Mouse (Mus musculus) neural tube, embryonic 12.5 days (tissue): ENCODE measurements around the gene Slc4a3. TPM values are rescaled to one million over a fixed set of nuclear protein-coding genes. Genes with fewer than 3 reads are reported as not detected.

Experiments
- ATAC-seq: fragments of 200-750 bp; cut with Nextera tagmentation; 2 replicates; pipeline ENCODE4 v1.8.0; 2017; ENCODE audit warnings: low read depth, mild to moderate bottlenecking, moderate TSS enrichment, moderate library complexity; ENCODE audit not compliant: low FRiP score
- H3K27ac ChIP-seq: fragments of 300-500 bp; sonication (generic); 2 replicates; pipeline ENCODE4 v1.5.1; 2016
- H3K27me3 ChIP-seq: fragments of 300-500 bp; sonication (generic); replicated peaks from 2 replicates; pipeline ENCODE4 v1.6.1; 2016; ENCODE audit warnings: mild to moderate bottlenecking
- H3K36me3 ChIP-seq: fragments of 300-500 bp; sonication (generic); 2 replicates; pipeline ENCODE4 v1.6.1; 2016; ENCODE audit warnings: mild to moderate bottlenecking
- H3K4me1 ChIP-seq: fragments of 300-500 bp; sonication (generic); 2 replicates; pipeline ENCODE4 v1.6.1; 2016
- H3K4me2 ChIP-seq: fragments of 300-500 bp; sonication (generic); replicated peaks from 2 replicates; pipeline ENCODE4 v1.6.1; 2016; ENCODE audit warnings: mild to moderate bottlenecking
- H3K4me3 ChIP-seq: fragments of 300-500 bp; sonication (generic); 2 replicates; pipeline ENCODE4 v1.5.1; 2016
- H3K9ac ChIP-seq: fragments of 300-500 bp; sonication (generic); 2 replicates; pipeline ENCODE4 v1.6.1; 2016; ENCODE audit warnings: mild to moderate bottlenecking
- H3K9me3 ChIP-seq: fragments of 300-500 bp; sonication (generic); 2 replicates; pipeline ENCODE4 v1.6.1; 2016; ENCODE audit warnings: mild to moderate bottlenecking
- WGBS: fragments of 180-500 bp; shearing (Covaris S2); methylation state at CpG from one replicate; pipeline ENCODE4 v1.1.7; 2016; 5-methylcytosine and 5-hydroxymethylcytosine counted together
- polyA plus RNA-seq: library from polyadenylated mRNA; unstranded; fragments of >200 nt; fragmentation: Nextera tagmentation; extraction: Ambion mirVana; gene quantifications from 2 replicates; pipeline ENCODE4 v1.2.1, GENCODE M21; 2016

The Slc4a3 gene
- polyA plus RNA-seq, 1 experiment from 2014 or later, result 30.6 TPM

DNA sequence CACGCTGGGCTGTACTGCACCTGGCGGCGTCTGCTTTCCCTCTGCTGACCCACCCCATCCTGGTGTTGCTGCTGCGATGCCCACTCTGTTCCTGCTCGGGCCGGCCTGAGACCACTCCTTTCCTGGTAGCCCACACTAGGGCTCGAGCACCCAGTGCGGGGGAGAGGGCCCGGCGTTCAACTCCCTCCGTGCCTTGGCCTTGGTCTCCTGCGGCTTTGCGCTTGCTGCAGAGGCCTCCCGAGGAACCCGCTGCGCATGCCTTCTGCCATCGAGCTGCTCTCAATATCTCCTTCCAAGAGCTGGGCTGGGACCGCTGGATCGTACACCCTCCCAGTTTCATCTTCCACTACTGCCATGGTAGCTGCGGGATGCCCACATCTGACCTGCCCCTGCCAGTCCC lies 36.5 kb upstream of the Slc4a3 start:
- no peak for ATAC-seq
- no peak overlapping the region for H3K9ac ChIP-seq
- H3K36me3 ChIP-seq, result no peaks in the 10 kb centered on the region
- H3K9me3 ChIP-seq, result no peaks in the 10 kb centered on the region
- H3K4me2 ChIP-seq, result no peak overlapping the region
- no peak overlapping the region for H3K27ac ChIP-seq
- no peak overlapping the region for H3K4me3 ChIP-seq
- WGBS, result 56% methylated on average over 20 of the region's 20 CpGs
- 0 out of 2 replicates have a peak, but pooled peaks cover 15% of the 10 kb centered on the region for H3K27me3 ChIP-seq
- H3K4me1 ChIP-seq, result peaks cover 19% of the 10 kb centered on the region

DNA sequence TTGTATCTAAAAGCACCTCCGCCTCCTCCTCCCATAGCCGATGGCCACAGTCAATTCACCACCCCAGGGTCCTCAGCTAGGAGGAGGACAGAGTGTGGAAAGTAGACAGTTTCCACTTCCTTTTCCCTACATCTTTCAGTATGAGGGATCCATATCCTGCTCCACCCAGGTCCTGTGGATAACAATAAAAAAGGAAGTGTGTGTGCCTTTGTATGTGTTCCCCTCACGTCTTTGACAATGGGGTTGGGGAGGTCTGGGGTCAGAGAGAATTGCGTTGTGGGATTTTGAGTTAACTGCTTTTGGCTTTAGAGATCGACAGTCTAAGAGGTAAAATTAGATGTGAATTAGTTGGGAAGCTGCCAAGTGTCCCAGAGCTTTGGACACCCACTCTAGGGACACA lies 35.9 kb upstream of the Slc4a3 start:
- Histone ChIP-seq H3K4me3 (no peak overlapping the region), H3K4me1 (peaks cover 14% of the 10 kb centered on the region; the same call in 1 of the 2 replicates), H3K9me3 (no peaks in the 10 kb centered on the region), H3K9ac (no peak overlapping the region), H3K4me2 (no peak overlapping the region), H3K36me3 (no peaks in the 10 kb centered on the region), H3K27ac (no peak overlapping the region), H3K27me3 (0 out of 2 replicates have a peak, but pooled peaks cover 15% of the 10 kb centered on the region)
- 74% methylated on average over 5 of the region's 5 CpGs for WGBS
- ATAC-seq, result no peak

DNA sequence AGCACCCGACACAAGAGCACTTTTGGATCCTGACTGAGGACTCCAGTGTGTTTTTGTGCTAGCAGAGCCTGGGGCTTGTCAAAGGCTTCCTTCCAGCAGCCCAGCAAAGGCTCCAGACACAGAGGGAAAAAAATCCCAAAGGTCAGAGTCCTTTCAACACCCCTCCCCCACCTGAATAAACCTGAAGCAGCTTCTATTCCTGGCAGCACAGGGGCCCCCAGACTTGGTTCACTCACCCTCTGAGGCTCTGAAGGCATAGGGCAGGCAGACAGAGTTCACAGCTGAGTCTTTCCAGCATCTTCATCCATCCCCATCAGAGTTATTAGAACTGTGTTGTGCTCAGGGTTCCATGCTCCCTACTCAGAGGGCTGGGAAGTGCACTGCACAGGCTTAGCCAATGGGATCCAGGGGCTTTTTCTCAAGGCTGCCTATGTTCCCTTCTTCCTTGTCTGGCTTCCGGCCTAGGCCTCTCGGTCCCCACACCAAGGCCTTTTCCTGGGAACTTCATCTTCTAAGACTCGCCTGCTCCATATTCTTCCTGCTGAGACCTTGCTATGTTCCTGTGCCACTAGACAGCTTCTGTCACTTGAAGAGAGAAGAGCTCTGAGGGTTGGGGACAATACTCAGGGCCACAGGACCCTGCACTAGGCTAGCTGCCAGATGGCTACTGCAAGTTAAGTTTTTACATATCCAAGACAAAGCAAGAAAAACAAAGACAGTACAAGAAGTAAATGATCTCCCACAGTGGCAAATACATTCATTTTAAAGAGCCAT lies 34.4 kb upstream of the Slc4a3 start:
- Histone ChIP-seq H3K27me3 (0 out of 2 replicates have a peak, but pooled peaks cover 15% of the 10 kb centered on the region), H3K4me3 (no peak overlapping the region), H3K27ac (no peak overlapping the region), H3K9ac (no peak overlapping the region), H3K36me3 (no peaks in the 10 kb centered on the region), H3K9me3 (no peaks in the 10 kb centered on the region), H3K4me1 (peaks cover 9% of the 10 kb centered on the region; the same call in 1 of the 2 replicates), H3K4me2 (no peak overlapping the region)
- ATAC-seq, result no peak
- WGBS, result 69% methylated on average over 4 of the region's 4 CpGs

DNA sequence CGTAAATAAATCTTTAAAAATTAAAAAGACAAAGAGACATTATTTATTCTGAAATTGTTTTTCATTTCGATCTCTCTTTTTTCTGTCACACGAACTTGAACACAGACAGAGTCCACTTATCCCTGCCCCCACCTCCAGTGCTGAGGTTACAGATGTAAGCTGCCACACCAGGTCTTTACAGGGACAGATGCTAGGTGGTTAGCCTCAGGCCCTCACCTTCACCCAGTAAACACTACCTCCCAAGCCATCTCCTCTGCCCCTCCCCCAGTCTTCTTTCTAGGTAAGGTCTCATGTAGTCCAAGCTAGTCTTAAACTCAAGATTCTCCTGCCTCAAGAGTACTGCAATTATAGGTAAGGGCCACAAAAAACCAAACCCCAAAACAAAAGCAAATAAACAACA lies 33.5 kb upstream of the Slc4a3 start:
- ATAC-seq, result no peak
- H3K36me3 ChIP-seq, result no peaks in the 10 kb centered on the region
- no peaks in the 10 kb centered on the region for H3K4me1 ChIP-seq
- no peak overlapping the region for H3K27ac ChIP-seq
- H3K27me3 ChIP-seq, result 0 out of 2 replicates have a peak, but pooled peaks cover 8% of the 10 kb centered on the region
- no peak overlapping the region for H3K4me2 ChIP-seq
- 89% methylated on average over 3 of the region's 3 CpGs for WGBS
- H3K9me3 ChIP-seq, result no peaks in the 10 kb centered on the region
- no peak overlapping the region for H3K9ac ChIP-seq
- H3K4me3 ChIP-seq, result no peak overlapping the region

DNA sequence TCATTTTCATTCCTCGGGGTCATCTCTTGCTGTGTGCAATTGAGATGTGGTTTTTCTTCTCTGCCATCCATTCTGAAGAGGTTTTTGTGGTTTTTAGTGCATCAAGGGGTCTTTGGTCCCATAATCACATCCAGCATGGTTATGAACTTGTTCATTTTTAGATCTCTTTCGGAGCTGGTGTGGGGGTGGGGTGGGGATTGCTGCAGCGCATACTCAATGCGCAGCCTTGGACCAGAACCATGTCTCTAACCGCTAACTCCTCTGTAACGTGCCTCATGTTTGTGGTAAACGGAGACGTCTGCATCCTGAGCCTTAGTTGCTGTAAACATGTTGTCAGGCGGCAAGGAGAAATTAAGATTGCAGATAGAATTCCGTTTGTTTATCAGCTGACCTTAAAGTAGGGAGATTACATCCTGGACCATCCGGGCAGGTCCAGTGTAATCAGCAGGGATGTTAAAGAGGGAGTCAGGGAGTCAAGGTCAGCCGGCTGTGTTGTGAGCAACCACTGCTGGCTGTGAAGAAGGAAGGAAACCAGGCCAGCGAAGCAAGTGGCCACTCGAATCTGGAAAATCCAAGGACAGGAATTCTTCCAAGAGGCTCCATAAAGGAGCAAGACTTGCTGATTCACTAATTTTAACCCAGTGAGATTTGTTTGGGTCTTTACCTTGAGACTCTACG lies 29.2 kb upstream of the Slc4a3 start:
- Histone ChIP-seq H3K4me3 (no peak overlapping the region), H3K9me3 (no peaks in the 10 kb centered on the region), H3K27me3 (no peaks in the 10 kb centered on the region), H3K27ac (no peak overlapping the region), H3K36me3 (no peaks in the 10 kb centered on the region), H3K4me1 (0 out of 2 replicates have a peak, but pooled peaks cover under 1% of the 10 kb centered on the region), H3K4me2 (no peak overlapping the region), H3K9ac (no peak overlapping the region)
- ATAC-seq, result no peak
- WGBS, result 86% methylated on average over 15 of the region's 15 CpGs

DNA sequence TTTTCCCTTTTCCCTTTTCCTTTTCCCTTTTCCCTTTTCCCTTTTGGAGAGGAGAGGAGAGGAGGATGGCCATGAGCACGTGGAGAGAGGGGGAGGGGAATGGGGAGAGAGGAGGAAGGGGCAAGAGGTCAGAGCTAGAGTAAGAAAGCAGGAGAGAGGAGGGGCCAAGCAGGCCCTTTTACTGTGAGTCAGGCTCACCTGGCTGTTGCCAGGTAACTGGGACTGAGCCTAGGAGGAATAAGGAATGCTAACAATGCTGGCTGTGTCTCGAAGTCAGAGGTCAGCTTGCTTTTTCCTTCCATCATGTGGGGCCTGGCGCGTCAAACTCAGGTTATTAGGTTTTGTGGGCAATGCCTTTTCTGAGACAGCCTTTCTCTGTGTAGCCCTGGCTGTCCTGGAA lies 28.1 kb upstream of the Slc4a3 start:
- Histone ChIP-seq H3K9ac (no peak overlapping the region), H3K27ac (no peak overlapping the region), H3K27me3 (no peaks in the 10 kb centered on the region), H3K36me3 (no peaks in the 10 kb centered on the region), H3K4me1 (0 out of 2 replicates have a peak, but pooled peaks cover 3% of the 10 kb centered on the region), H3K9me3 (no peaks in the 10 kb centered on the region), H3K4me2 (no peak overlapping the region), H3K4me3 (no peak overlapping the region)
- 56% methylated on average over 4 of the region's 4 CpGs for WGBS
- ATAC-seq, result no peak

DNA sequence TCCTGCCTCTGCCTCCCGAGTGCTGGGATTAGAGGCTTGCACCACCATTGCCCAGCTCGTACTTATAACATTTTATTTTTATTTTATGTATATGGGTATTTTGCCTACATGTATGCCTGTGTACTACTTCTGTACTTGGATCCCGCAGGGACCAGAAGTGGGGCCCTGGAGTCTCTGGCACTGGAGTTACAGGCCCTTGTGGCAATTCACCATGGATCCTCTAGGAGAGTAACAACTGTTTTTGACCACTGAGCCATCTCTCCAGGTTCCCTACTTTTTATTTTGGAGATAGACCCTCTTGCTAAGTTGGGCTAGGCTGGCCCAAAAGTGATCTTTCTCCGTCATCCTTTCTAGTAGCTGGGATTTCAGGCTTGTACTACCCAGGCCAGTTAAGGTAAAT lies 27.6 kb upstream of the Slc4a3 start:
- Histone ChIP-seq H3K36me3 (no peaks in the 10 kb centered on the region), H3K27me3 (no peaks in the 10 kb centered on the region), H3K4me3 (no peak overlapping the region), H3K27ac (no peak overlapping the region), H3K4me2 (no peak overlapping the region), H3K9me3 (no peaks in the 10 kb centered on the region), H3K4me1 (0 out of 2 replicates have a peak, but pooled peaks cover 3% of the 10 kb centered on the region), H3K9ac (no peak overlapping the region)
- ATAC-seq, result no peak
- 96% methylated on average over 4 of the region's 4 CpGs for WGBS

DNA sequence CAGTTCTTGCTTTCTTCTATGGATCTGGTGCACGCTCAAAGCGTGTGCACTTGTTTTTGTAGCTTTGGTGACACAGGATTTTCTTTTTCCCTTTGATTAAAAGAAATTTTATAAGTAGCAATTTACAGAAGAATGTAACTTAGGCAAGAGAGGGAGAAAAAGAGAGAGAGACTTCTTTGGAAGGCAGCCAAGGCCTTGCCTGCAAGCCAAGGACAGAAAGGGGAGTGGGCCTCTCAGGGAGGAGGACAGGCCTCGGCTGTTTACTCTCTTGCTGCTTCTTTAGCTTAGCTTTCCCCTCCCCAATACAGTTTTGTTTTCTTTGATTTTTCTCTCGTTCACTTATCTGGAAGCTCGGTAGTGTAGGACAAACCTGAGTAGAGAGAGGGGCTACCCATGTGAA lies 26.5 kb upstream of the Slc4a3 start:
- no peak for ATAC-seq
- H3K27me3 ChIP-seq, result no peaks in the 10 kb centered on the region
- H3K9ac ChIP-seq, result no peak overlapping the region
- no peak overlapping the region for H3K4me2 ChIP-seq
- H3K9me3 ChIP-seq, result no peaks in the 10 kb centered on the region
- no peak overlapping the region for H3K27ac ChIP-seq
- 89% methylated on average over 5 of the region's 5 CpGs for WGBS
- H3K4me3 ChIP-seq, result no peak overlapping the region
- H3K4me1 ChIP-seq, result 0 out of 2 replicates have a peak, but pooled peaks cover 3% of the 10 kb centered on the region
- H3K36me3 ChIP-seq, result no peaks in the 10 kb centered on the region

DNA sequence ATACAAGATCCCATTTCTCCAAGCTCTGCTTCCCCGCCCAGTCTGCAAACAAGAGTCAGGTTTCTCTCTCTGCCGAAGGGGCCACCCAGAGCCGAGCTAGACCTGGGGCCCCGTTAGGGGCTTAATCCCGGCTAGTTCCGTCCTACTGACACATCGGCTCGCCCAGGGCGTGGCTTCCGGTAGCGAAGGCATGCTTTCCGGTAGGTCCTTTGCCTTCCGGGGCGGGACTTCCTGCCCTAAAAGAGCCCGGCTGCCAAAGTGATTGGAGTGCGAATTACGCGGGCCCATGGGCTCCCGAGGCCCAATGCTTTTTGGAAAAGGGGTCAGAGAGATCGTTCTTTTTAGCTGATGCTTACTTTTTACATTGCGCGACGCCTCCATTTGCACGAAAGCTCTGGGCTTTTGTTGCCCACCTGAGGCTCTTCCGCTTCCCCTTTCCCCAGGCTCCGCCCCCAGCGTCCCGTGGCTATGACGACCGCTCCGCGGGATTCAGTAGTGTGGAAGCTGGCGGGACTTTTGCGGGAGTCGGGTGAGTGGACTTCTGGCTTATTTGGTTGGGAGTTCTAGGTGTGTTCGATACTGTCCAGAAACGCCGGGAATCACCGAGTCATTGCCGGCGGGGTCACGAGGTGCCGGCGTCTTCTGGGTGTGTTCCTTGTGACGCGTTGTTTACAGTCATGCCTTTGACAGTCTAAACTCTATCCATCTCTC lies 24.6 kb upstream of the Slc4a3 start, which contains the start of gene Stk11ip:
Gene Stk11ip (plus strand): TSS at position 209 of the 711 bp plus-strand sequence.
- peaks cover 9% of the 10 kb centered on the region for H3K36me3 ChIP-seq
- WGBS, result under 1% methylated on average over 46 of the region's 46 CpGs
- no peaks in the 10 kb centered on the region for H3K27me3 ChIP-seq
- peak within 1 kb of the TSS; percentile 71 for H3K4me2 ChIP-seq
- H3K4me1 ChIP-seq, result 0 out of 2 replicates have a peak, but pooled peaks cover 3% of the 10 kb centered on the region
- peak within 1 kb of the TSS; percentile 78 for H3K27ac ChIP-seq
- peak; percentile 97 for ATAC-seq
- H3K4me3 ChIP-seq, result peak within 1 kb of the TSS; percentile 62
- no peaks in the 10 kb centered on the region for H3K9me3 ChIP-seq
- peak within 1 kb of the TSS; percentile 51 for H3K9ac ChIP-seq

DNA sequence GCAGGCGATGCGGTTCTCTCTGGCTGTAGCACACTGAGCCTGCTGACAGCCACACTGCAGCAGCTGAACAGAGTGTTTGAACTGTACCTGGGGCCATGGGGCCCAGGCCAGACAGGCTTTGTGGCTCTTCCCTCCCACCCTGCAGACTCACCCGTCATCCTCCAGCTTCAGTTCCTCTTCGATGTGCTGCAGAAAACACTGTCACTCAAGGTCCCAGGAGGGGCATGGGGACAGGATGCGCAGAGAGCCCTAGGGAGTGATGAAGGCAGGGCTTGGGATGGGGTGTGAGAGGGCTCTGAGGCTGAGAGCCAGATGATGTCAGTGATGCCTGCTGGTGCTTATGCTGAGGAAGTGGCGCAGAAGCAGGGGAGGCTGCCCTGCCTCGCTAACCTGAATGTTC lies 21.4 kb upstream of the Slc4a3 start:
- Histone ChIP-seq H3K4me3 (no peak overlapping the region), H3K9ac (no peak overlapping the region), H3K27me3 (no peaks in the 10 kb centered on the region), H3K4me2 (no peak overlapping the region), H3K4me1 (0 out of 2 replicates have a peak, but pooled peaks cover 3% of the 10 kb centered on the region), H3K27ac (no peak overlapping the region), H3K9me3 (no peaks in the 10 kb centered on the region), H3K36me3 (peaks cover 37% of the 10 kb centered on the region)
- 87% methylated on average over 7 of the region's 7 CpGs for WGBS
- no peak for ATAC-seq

DNA sequence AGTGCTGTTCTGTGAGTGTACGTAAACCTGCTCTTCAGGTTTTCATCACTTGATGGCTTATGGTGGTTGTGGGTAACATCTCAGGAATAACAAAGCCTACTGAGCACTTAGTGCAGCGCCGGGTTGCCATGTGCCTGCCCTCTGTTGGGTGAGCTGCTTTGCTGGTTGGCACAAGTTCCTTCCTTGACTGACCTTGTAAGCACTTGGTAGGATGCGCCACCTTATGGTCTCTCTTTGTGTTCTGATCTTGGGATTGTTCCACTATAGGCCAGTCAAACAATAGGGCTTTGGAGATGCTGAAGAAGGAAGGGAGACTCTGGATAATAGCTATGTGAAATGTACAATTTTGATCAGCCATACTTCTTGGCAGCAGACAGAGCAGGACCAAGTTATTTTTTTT lies 15.5 kb upstream of the Slc4a3 start:
- no peaks in the 10 kb centered on the region for H3K27me3 ChIP-seq
- H3K9me3 ChIP-seq, result no peaks in the 10 kb centered on the region
- no peaks in the 10 kb centered on the region for H3K4me1 ChIP-seq
- peaks cover 79% of the 10 kb centered on the region for H3K36me3 ChIP-seq
- WGBS, result 79% methylated on average over 4 of the region's 4 CpGs
- no peak overlapping the region for H3K4me2 ChIP-seq
- no peak for ATAC-seq
- H3K4me3 ChIP-seq, result no peak overlapping the region
- H3K27ac ChIP-seq, result no peak overlapping the region
- no peak overlapping the region for H3K9ac ChIP-seq
